In the genomic region with DNA sequence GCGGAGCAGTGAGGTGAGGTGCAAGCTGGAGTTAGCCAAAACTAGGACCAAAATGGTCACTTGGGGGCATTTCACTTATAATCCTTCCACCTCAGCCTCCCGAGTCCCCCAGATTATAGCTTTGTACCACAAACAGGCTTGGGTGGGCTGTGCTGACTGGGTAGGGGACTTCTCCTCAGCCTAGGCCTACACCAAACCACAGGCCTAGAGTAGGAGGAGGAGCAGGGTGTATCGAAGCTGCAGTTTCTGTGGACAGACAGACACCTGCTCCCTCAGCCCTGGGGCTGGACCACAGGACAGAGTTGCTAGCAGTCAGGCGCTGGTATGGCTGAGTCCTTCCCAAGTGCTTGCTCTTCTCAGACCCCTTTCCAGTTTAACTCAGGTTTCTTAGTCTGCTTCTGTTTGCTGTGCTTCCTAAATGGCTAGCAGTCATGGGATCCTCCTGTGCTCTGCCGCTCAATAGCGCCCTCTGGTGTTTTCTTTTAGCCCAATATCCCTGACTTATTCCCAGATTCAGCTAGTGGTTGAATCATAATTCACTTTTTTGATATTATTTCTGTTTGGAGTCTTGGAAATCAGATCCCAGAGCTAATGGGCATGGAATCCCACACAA, we compare ENCODE assay signal across 9 mouse cellular contexts. TPM values are rescaled to one million over a fixed set of nuclear protein-coding genes. Genes with fewer than 3 reads are reported as not detected.
A peak's percentile ranks its signal among the peaks of the same experiment; 100 is the strongest.
DNase-seq lines count a peak whose midpoint lies in the region; ATAC-seq and TF ChIP-seq lines count a peak whose summit lies in the region.
"Had no signal": no experiment of that assay in that cellular context is flagged by ENCODE, and none has a peak within 500 bp of the region (broad histone marks: within the 10 kb centered on the region; RNA-seq: fewer than 3 reads in every experiment).

No protein-coding gene starts in this region.

- no peak overlapping the region for H3K4me3 ChIP-seq in heart, embryonic 11.5 days (ENCODE audit: low read depth, low read length)
- no peak overlapping the region for H3K4me3 ChIP-seq in heart, postnatal 0 days (ENCODE audit: low read depth, low read length)
- H3K4me3 ChIP-seq in midbrain, embryonic 10.5 days: no peak overlapping the region
- H3K4me3 ChIP-seq in stomach, postnatal 0 days (ENCODE audit: low read depth, low read length): no peak overlapping the region
- H3K4me3 ChIP-seq: lung, embryonic 15.5 days had no signal

- TF ChIP-seq EP300 in heart, postnatal 0 days (IDR thresholded peaks at IDR 0.05; ENCODE audit: low read depth): no peak
- no peak for TF ChIP-seq EP300 in stomach, postnatal 0 days (optimal IDR thresholded peaks at IDR 0.05)

- no peak overlapping the region for H3K4me2 ChIP-seq in heart, embryonic 11.5 days
- H3K4me2 ChIP-seq in heart, postnatal 0 days (ENCODE audit: low read depth, low read length): no peak overlapping the region
- H3K4me2 ChIP-seq in stomach, postnatal 0 days (replicated peaks; ENCODE audit: low read depth): no peak overlapping the region
- H3K4me2 ChIP-seq: lung, embryonic 15.5 days had no signal

- H3K9ac ChIP-seq in heart, embryonic 11.5 days (ENCODE audit: low read depth, low read length): no peak overlapping the region
- no peak overlapping the region for H3K9ac ChIP-seq in heart, postnatal 0 days (replicated peaks; ENCODE audit: low read depth, low read length)
- H3K9ac ChIP-seq in stomach, postnatal 0 days (ENCODE audit: low read length): no peak overlapping the region
- H3K9ac ChIP-seq: lung, embryonic 15.5 days had no signal

- DNase-seq in heart, adult 11 months: peak; percentile 74
- peak; percentile 80 for DNase-seq in ZHBTc4 (ENCODE audit: low read depth, low spot score)
- DNase-seq in cerebellum, postnatal 36 days: peak; percentile 45 to 59
- DNase-seq in heart, postnatal 0 days (ENCODE audit: low spot score): peak; percentile 56
- DNase-seq in layer of hippocampus, postnatal 14 days (ENCODE audit: low spot score in 2 of 2): peak; percentile 66 to 82
- DNase-seq in midbrain, embryonic 10.5 days (ENCODE audit: low spot score): peak; percentile 55
- peak; percentile 44 for DNase-seq in stomach, postnatal 0 days (ENCODE audit: low spot score)

- no peaks in the 10 kb centered on the region for H3K36me3 ChIP-seq in heart, embryonic 11.5 days (ENCODE audit: control insufficient read depth, insufficient read depth, low read length)
- no peaks in the 10 kb centered on the region for H3K36me3 ChIP-seq in heart, postnatal 0 days (replicated peaks; ENCODE audit: control insufficient read depth, insufficient read depth, low read length)
- H3K36me3 ChIP-seq in midbrain, embryonic 10.5 days: no peaks in the 10 kb centered on the region
- no peaks in the 10 kb centered on the region for H3K36me3 ChIP-seq in stomach, postnatal 0 days (ENCODE audit: control insufficient read depth, insufficient read depth, low read length)
- H3K36me3 ChIP-seq: lung, embryonic 15.5 days had no signal

- H3K27me3 ChIP-seq in heart, embryonic 11.5 days (ENCODE audit: control insufficient read depth, insufficient read depth, low read length): no peaks in the 10 kb centered on the region
- H3K27me3 ChIP-seq in heart, postnatal 0 days (ENCODE audit: control insufficient read depth, insufficient read depth, low read length): no peaks in the 10 kb centered on the region
- H3K27me3 ChIP-seq in midbrain, embryonic 10.5 days (ENCODE audit: low read depth, poor library complexity, severe bottlenecking): no peaks in the 10 kb centered on the region
- H3K27me3 ChIP-seq in stomach, postnatal 0 days (ENCODE audit: control insufficient read depth, insufficient read depth, low read length): no peaks in the 10 kb centered on the region
- H3K27me3 ChIP-seq: lung, embryonic 15.5 days had no signal

- no peaks in the 10 kb centered on the region for H3K9me3 ChIP-seq in heart, embryonic 11.5 days (replicated peaks; ENCODE audit: control insufficient read depth, low read length)
- H3K9me3 ChIP-seq in heart, postnatal 0 days (replicated peaks; ENCODE audit: control insufficient read depth, low read length): no peaks in the 10 kb centered on the region
- no peaks in the 10 kb centered on the region for H3K9me3 ChIP-seq in midbrain, embryonic 10.5 days (replicated peaks)
- H3K9me3 ChIP-seq in stomach, postnatal 0 days (ENCODE audit: control insufficient read depth, low read length): no peaks in the 10 kb centered on the region
- H3K9me3 ChIP-seq: lung, embryonic 15.5 days had no signal

- no peaks in the 10 kb centered on the region for H3K4me1 ChIP-seq in heart, embryonic 11.5 days (ENCODE audit: control insufficient read depth, insufficient read depth, low read length)
- no peaks in the 10 kb centered on the region for H3K4me1 ChIP-seq in heart, postnatal 0 days (ENCODE audit: control insufficient read depth, insufficient read depth)
- peaks cover 12% of the 10 kb centered on the region; the same call in 1 of the 2 replicates for H3K4me1 ChIP-seq in midbrain, embryonic 10.5 days
- no peaks in the 10 kb centered on the region for H3K4me1 ChIP-seq in stomach, postnatal 0 days (replicated peaks; ENCODE audit: control insufficient read depth, insufficient read depth)
- H3K4me1 ChIP-seq: lung, embryonic 15.5 days had no signal

- peak; percentile 65 for TF ChIP-seq CTCF in heart, postnatal 0 days (IDR thresholded peaks at IDR 0.05; ENCODE audit: low read depth)
- TF ChIP-seq CTCF in stomach, postnatal 0 days (IDR thresholded peaks at IDR 0.05; ENCODE audit: low read depth): peak; percentile 85

- ATAC-seq in heart, embryonic 11.5 days (replicated peaks; ENCODE audit: insufficient number of reproducible peaks, low FRiP score, low TSS enrichment): no peak; the same call in 1 of the 2 replicates
- ATAC-seq in heart, postnatal 0 days (ENCODE audit: insufficient read depth, low read depth): no peak
- ATAC-seq in stomach, postnatal 0 days (ENCODE audit: low FRiP score, low TSS enrichment): no peak

- WGBS in heart, embryonic 11.5 days (ENCODE audit: insufficient replicate concordance): 43% methylated on average over 6 of the region's 6 CpGs
- 49% methylated on average over 6 of the region's 6 CpGs for WGBS in heart, postnatal 0 days
- 48% methylated on average over 6 of the region's 6 CpGs for WGBS in midbrain, embryonic 10.5 days
- 47% methylated on average over 6 of the region's 6 CpGs for WGBS in stomach, postnatal 0 days

- H3K27ac ChIP-seq in heart, embryonic 11.5 days (ENCODE audit: low read depth, low read length): no peak overlapping the region
- no peak overlapping the region for H3K27ac ChIP-seq in heart, postnatal 0 days (ENCODE audit: low read depth)
- 0 out of 2 replicates have a peak overlapping the region, but pooled peaks have one; percentile 46 for H3K27ac ChIP-seq in midbrain, embryonic 10.5 days (replicated peaks)
- no peak overlapping the region for H3K27ac ChIP-seq in stomach, postnatal 0 days (replicated peaks)
- H3K27ac ChIP-seq: lung, embryonic 15.5 days had no signal

RNA-seq across cellular contexts. Expression of gene Gldn, which starts 50.4 kb away (rescaled TPM):
- not detected in 2 replicates for polyA plus RNA-seq in heart, embryonic 11.5 days (2014; fragmentation: Nextera tagmentation; extraction: Ambion mirVana)
- total RNA-seq in heart, postnatal 0 days (2014; rRNA removed; ENCODE audit: low replicate concordance): not detected in 2 replicates
- polyA plus RNA-seq in heart, postnatal 0 days (2015; fragmentation: Nextera tagmentation; extraction: Ambion mirVana): not detected in 2 replicates
- 1 to 10 TPM; 1.4 to 1.5 TPM for total RNA-seq in layer of hippocampus, postnatal 14 days (2021)
- 0.15 and 0.19 TPM in 2 replicates for polyA plus RNA-seq in midbrain, embryonic 10.5 days (2016; fragmentation: Nextera tagmentation; extraction: Ambion mirVana)
- polyA plus RNA-seq in stomach, postnatal 0 days (2015; fragmentation: Nextera tagmentation; extraction: Ambion mirVana): not detected in 2 replicates
- polyA plus RNA-seq: lung, embryonic 15.5 days had no signal
